Mouse (Mus musculus): ENCODE data around the gene Shmt2. TPM values are rescaled to one million over a fixed set of nuclear protein-coding genes. Genes with fewer than 3 reads are reported as not detected.

Shmt2 gene
- polyA plus RNA-seq, 1 experiment from 2014 or later = 152 TPM

DNA sequence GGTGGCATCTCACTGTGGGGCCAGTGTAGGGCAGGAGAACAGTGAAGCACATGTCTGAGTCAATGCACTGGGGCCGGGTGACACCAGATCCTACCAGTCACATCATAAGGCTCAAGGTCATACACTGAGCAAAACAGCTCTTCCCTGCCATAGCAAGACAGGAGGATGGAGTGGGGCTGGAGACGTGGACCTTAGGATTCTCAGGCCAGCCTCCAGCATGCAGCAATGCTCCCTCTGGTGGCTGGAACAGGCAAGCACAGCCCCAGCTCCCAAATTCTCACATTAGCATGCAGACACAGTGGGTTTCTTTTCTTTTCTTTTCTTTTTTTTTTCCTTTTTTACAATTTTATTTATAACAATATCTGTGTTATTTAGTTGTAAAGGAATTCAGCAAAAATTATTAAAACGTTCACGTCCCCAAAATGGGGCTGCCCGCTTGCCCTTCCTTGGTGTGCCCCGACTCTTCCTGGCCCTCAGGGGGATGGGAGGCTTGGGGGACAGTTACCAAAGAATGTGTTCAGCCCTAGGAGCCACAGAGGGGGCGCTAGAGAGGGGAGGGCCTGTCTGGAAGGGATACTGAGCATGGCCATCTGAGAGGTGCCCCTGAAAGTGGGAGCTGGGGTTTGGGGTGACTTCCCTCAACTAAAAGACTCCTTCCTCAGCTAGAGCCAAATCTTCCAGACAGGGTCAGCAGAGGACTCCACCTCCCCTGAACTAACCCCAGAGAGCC, 15.8 kb upstream of the Shmt2 start:
- ATAC-seq (ENCODE audit: insufficient read depth, low FRiP score) = peak; percentile 16; the same call in 1 of the 2 replicates
- H3K27me3 ChIP-seq (ENCODE audit: control insufficient read depth, insufficient read depth, low read length) = peaks cover 35% of the 10 kb centered on the region
- H3K4me2 ChIP-seq (ENCODE audit: low read depth, low read length) = no peak overlapping the region
- H3K27ac ChIP-seq (ENCODE audit: low read length) = no peak overlapping the region
- H3K9ac ChIP-seq (ENCODE audit: low read length) = no peak overlapping the region
- H3K9me3 ChIP-seq (replicated peaks; ENCODE audit: control insufficient read depth, low read length) = no peaks in the 10 kb centered on the region
- H3K36me3 ChIP-seq (ENCODE audit: control insufficient read depth, insufficient read depth, low read length) = peaks cover 8% of the 10 kb centered on the region; the same call in 1 of the 2 replicates
- H3K4me1 ChIP-seq (ENCODE audit: control insufficient read depth, insufficient read depth, low read length) = peaks cover 15% of the 10 kb centered on the region
- WGBS = 29% methylated on average over 7 of the region's 7 CpGs
- no peak overlapping the region for H3K4me3 ChIP-seq (replicated peaks; ENCODE audit: low read length)

DNA sequence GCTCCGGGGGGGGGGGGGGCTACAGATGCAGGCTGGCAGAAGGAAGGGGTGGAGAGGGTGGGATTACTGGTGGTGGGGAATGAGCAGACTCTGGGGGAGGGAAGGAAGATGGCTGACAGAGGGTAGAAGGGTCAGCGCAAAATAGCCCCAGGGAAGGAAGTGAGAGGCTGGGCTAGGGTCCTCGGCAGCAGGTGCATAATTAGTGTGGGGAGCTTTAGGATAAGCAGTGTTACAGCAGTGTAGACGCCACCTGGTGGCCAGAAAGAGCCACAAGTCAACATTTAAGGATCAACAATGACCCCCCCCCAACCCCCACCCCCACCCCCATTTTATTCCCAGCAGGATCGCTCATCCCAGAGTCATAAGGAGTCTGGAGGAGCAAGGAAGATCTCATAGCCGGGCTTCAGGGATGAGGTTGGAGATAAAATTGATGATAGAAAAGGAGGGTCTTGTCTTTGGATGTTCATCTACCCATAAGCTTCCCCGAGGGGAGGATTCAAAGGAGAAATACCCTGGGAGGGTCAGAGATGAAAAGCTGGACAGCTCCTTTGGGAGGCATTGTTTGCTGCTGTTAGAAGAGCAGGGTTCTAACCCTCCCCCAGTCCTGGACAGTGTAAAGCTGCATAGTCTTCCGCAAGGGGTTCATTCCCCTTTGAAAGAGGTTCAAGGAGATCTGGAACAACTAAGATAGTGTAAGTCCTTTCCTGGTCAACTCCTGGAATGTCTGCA, 14.5 kb upstream of the Shmt2 start:
- peaks cover 3% of the 10 kb centered on the region; the same call in 1 of the 2 replicates for H3K36me3 ChIP-seq (ENCODE audit: control insufficient read depth, insufficient read depth, low read length)
- H3K27ac ChIP-seq (ENCODE audit: low read length) = no peak overlapping the region
- H3K9me3 ChIP-seq (replicated peaks; ENCODE audit: control insufficient read depth, low read length) = no peaks in the 10 kb centered on the region
- H3K4me1 ChIP-seq (ENCODE audit: control insufficient read depth, insufficient read depth, low read length) = peaks cover 15% of the 10 kb centered on the region
- H3K4me2 ChIP-seq (ENCODE audit: low read depth, low read length) = no peak overlapping the region
- 17% methylated on average over 8 of the region's 8 CpGs for WGBS
- peaks cover 48% of the 10 kb centered on the region for H3K27me3 ChIP-seq (ENCODE audit: control insufficient read depth, insufficient read depth, low read length)
- no peak overlapping the region for H3K4me3 ChIP-seq (replicated peaks; ENCODE audit: low read length)
- no peak overlapping the region for H3K9ac ChIP-seq (ENCODE audit: low read length)
- 0 out of 2 replicates have a peak, but pooled peaks have one; percentile 29 for ATAC-seq (ENCODE audit: insufficient read depth, low FRiP score)

DNA sequence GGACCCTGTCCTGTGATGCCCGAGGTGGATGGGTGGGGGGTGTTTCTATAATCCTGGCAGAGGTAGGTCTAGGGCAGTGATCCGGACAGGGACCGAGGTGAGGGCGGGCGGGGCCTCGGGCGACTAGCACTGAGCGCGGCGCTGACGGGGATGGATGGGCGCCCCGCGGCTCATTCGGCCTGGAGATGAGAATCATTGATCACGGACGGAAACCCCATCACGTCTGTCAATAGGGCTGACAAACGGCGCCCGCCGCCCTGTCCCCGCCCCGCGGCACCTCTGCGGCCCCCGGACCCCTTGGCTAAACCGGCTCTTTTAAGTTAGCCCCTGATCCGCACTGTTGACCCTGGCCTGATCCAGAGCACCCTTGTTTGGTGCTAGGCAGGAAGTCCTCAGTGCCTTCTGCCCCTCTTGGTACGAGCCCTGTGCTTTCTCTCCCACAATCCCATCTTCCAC, 12.7 kb upstream of the Shmt2 start:
- Histone ChIP-seq H3K27ac (ENCODE audit: low read length) (no peak overlapping the region), H3K4me3 (replicated peaks; ENCODE audit: low read length) (peak overlapping the region; percentile 51), H3K9me3 (replicated peaks; ENCODE audit: control insufficient read depth, low read length) (no peaks in the 10 kb centered on the region), H3K4me1 (ENCODE audit: control insufficient read depth, insufficient read depth, low read length) (peaks cover 21% of the 10 kb centered on the region), H3K27me3 (ENCODE audit: control insufficient read depth, insufficient read depth, low read length) (peaks cover 66% of the 10 kb centered on the region), H3K9ac (ENCODE audit: low read length) (no peak overlapping the region), H3K36me3 (ENCODE audit: control insufficient read depth, insufficient read depth, low read length) (peaks cover 3% of the 10 kb centered on the region; the same call in 1 of the 2 replicates), H3K4me2 (ENCODE audit: low read depth, low read length) (peak overlapping the region; percentile 92)
- 2% methylated on average over 30 of the region's 30 CpGs for WGBS
- ATAC-seq (ENCODE audit: insufficient read depth, low FRiP score) = peak; percentile 29; the same call in 1 of the 2 replicates

DNA sequence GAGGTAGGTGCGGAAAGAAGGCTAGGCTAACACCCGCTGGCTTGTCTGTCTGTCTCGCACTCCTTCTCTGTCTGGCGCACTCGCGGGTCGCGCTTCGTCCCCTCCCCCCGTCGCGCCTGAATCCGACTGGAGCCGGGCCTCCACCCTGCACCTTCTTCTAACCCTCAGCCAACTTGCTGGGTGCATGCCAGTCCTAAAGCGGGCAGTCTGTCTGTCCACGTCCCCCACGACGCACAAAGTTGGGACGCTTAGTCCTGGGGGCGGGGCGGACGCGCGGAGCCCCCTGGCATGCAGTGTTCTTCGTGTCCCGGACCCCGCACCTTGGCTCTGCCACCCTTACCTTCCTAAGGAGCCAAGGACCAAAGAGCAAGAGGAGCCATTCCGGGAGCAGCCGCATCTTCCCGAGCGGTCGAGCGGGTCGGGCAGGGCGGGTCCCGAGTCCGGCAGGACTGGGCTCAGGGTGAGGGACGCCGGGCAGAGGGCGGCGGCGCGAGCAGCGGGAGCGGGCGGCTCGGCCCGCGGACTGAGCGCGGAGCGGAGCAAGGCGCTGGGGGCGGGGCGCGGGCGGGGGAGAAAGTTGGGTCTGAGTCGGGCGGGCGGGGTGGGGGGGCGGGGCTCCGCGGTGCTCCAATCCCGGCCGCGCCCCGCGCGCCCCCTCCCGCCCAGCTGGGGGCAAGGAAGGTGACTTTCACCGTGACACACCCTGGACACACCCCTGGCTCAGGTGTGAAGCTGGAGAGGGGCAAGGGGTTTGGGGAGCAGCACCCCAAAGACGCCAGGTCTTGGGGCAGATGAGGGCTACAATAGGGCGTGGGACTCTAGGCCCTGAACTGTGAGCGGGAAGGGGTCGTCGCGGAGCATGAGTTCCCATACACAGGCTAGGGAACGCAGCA, 12.0 kb upstream of the Shmt2 start, which contains the start of gene Nxph4:
Nxph4 (minus strand) TSS at position 524 of the 893 bp plus-strand sequence.
- H3K9ac ChIP-seq (ENCODE audit: low read length) = peak within 1 kb of the TSS; percentile 71
- under 1% methylated on average over 66 of the region's 78 CpGs for WGBS
- H3K27ac ChIP-seq (ENCODE audit: low read length) = no peak within 1 kb of the TSS
- peak; percentile 34; the same call in 1 of the 2 replicates for ATAC-seq (ENCODE audit: insufficient read depth, low FRiP score)
- H3K4me3 ChIP-seq (replicated peaks; ENCODE audit: low read length) = peak within 1 kb of the TSS; percentile 51
- H3K4me2 ChIP-seq (ENCODE audit: low read depth, low read length) = peak within 1 kb of the TSS; percentile 92
- peaks cover 21% of the 10 kb centered on the region for H3K4me1 ChIP-seq (ENCODE audit: control insufficient read depth, insufficient read depth, low read length)
- peaks cover 73% of the 10 kb centered on the region for H3K27me3 ChIP-seq (ENCODE audit: control insufficient read depth, insufficient read depth, low read length)
- H3K36me3 ChIP-seq (ENCODE audit: control insufficient read depth, insufficient read depth, low read length) = 0 out of 2 replicates have a peak, but pooled peaks cover 3% of the 10 kb centered on the region
- H3K9me3 ChIP-seq (replicated peaks; ENCODE audit: control insufficient read depth, low read length) = no peaks in the 10 kb centered on the region

DNA sequence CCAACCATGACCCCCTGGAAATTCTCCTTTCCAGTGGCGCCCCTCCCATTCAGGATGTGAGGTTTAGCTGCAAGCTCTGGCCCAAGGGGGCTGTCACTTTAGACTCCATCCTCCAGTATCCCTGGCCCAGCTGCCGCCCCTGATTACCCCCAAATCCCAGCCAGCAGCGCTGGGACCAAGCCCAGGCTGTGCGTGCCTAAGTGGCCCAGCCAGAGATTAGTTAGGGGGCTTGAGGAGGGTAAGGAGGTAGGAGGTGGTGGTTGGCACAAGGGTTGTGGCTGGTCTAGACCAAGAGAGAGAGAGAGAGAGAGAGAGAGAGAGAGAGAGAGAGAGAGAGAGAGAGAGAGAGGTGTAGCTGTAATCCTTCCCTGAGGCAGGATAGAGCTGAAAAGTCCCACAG, 9.3 kb upstream of the Shmt2 start:
- no peak overlapping the region for H3K9ac ChIP-seq (ENCODE audit: low read length)
- ATAC-seq (ENCODE audit: insufficient read depth, low FRiP score) = no peak
- no peak overlapping the region for H3K4me3 ChIP-seq (replicated peaks; ENCODE audit: low read length)
- no peak overlapping the region for H3K27ac ChIP-seq (ENCODE audit: low read length)
- H3K9me3 ChIP-seq (replicated peaks; ENCODE audit: control insufficient read depth, low read length) = no peaks in the 10 kb centered on the region
- H3K4me1 ChIP-seq (ENCODE audit: control insufficient read depth, insufficient read depth, low read length) = peaks cover 23% of the 10 kb centered on the region
- H3K27me3 ChIP-seq (ENCODE audit: control insufficient read depth, insufficient read depth, low read length) = peaks cover 98% of the 10 kb centered on the region
- no peak overlapping the region for H3K4me2 ChIP-seq (ENCODE audit: low read depth, low read length)
- 3% methylated on average over 4 of the region's 4 CpGs for WGBS
- no peaks in the 10 kb centered on the region for H3K36me3 ChIP-seq (ENCODE audit: control insufficient read depth, insufficient read depth, low read length)

DNA sequence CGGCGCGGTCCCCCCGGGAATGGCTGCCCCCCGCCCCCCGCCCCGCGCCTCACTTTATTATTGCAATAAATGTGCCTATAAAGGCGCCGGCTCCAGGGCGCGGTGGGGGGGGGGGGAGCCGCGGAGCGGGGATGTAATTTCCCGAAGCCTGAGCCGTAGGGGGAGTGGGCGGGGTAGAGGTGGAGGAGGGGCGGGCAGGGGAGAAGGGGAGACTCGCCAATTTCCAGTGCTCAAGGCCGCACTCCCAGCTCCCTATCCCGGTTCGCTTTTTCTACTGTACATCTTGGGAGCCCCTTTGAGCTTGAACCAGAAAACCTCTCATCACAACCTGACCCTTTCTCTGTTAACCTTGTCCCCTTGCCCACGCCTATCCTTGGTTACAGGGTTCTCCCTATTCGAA, 8.7 kb upstream of the Shmt2 start:
- Histone ChIP-seq H3K27ac (ENCODE audit: low read length) (no peak overlapping the region), H3K9ac (ENCODE audit: low read length) (no peak overlapping the region), H3K36me3 (ENCODE audit: control insufficient read depth, insufficient read depth, low read length) (no peaks in the 10 kb centered on the region), H3K4me3 (replicated peaks; ENCODE audit: low read length) (no peak overlapping the region; the same call in 1 of the 2 replicates), H3K4me1 (ENCODE audit: control insufficient read depth, insufficient read depth, low read length) (peaks cover 28% of the 10 kb centered on the region), H3K4me2 (ENCODE audit: low read depth, low read length) (no peak overlapping the region), H3K9me3 (replicated peaks; ENCODE audit: control insufficient read depth, low read length) (no peaks in the 10 kb centered on the region), H3K27me3 (ENCODE audit: control insufficient read depth, insufficient read depth, low read length) (peaks cover 98% of the 10 kb centered on the region)
- no peak for ATAC-seq (ENCODE audit: insufficient read depth, low FRiP score)
- 2% methylated on average over 22 of the region's 25 CpGs for WGBS

DNA sequence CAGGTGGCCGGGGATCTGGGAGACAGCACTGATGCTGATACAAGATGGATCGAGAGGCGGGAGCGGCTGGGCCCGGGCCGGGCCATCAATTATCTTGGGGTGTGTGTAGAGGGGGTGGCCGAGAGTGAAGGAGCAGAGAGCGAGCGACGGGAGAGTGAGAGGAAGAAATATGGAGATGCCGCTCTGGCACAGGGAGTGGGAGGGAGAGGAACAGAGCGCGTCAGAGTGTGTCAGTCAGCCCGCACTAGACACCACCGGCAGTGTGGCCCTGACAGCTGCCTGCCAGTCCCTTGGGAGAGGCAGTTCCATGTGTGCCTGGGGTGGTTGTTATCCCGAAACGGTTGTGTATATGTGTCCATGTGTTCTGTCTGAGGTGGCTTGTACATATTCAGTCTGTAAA, 5.2 kb upstream of the Shmt2 start:
- 11% methylated on average over 17 of the region's 17 CpGs for WGBS
- Histone ChIP-seq H3K4me3 (replicated peaks; ENCODE audit: low read length) (no peak overlapping the region), H3K27me3 (ENCODE audit: control insufficient read depth, insufficient read depth, low read length) (peaks cover 84% of the 10 kb centered on the region), H3K27ac (ENCODE audit: low read length) (no peak overlapping the region), H3K9me3 (replicated peaks; ENCODE audit: control insufficient read depth, low read length) (no peaks in the 10 kb centered on the region), H3K9ac (ENCODE audit: low read length) (no peak overlapping the region), H3K4me1 (ENCODE audit: control insufficient read depth, insufficient read depth, low read length) (peaks cover 16% of the 10 kb centered on the region), H3K36me3 (ENCODE audit: control insufficient read depth, insufficient read depth, low read length) (no peaks in the 10 kb centered on the region), H3K4me2 (ENCODE audit: low read depth, low read length) (no peak overlapping the region)
- ATAC-seq (ENCODE audit: insufficient read depth, low FRiP score) = no peak

DNA sequence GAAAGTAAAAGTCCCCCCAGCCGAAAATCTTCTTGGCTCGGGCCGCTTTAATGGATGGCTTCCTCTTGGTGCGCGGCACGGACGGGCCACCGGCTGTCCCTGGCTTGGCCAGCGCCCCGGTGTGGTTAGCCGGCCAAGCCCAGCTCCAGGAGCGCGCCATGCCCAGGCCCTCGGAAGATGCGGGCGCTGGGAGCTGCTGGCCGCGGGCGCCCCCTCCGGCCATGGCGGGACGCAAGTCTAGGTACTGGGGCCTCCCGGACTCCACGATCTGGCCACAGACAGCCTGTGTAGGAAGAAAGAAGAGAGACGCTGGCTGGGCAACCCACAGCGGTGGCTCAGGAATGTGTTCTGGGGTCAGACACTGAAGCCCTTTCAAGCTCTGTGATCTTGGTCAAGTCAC, 4.4 kb upstream of the Shmt2 start:
- Histone ChIP-seq H3K9ac (ENCODE audit: low read length) (peak overlapping the region; percentile 57), H3K4me2 (ENCODE audit: low read depth, low read length) (peak overlapping the region; percentile 51), H3K27ac (ENCODE audit: low read length) (no peak overlapping the region), H3K4me1 (ENCODE audit: control insufficient read depth, insufficient read depth, low read length) (peaks cover 16% of the 10 kb centered on the region), H3K4me3 (replicated peaks; ENCODE audit: low read length) (peak overlapping the region; percentile 39), H3K36me3 (ENCODE audit: control insufficient read depth, insufficient read depth, low read length) (no peaks in the 10 kb centered on the region), H3K27me3 (ENCODE audit: control insufficient read depth, insufficient read depth, low read length) (peaks cover 76% of the 10 kb centered on the region), H3K9me3 (replicated peaks; ENCODE audit: control insufficient read depth, low read length) (no peaks in the 10 kb centered on the region)
- peak; percentile 30; the same call in 1 of the 2 replicates for ATAC-seq (ENCODE audit: insufficient read depth, low FRiP score)
- under 1% methylated on average over 26 of the region's 26 CpGs for WGBS
